Mouse (Mus musculus) forelimb bud, embryonic 11.5 days (tissue): ENCODE results near the gene Abcc8.
"Not testable (repeated sequence)": the region's sequence is repeated elsewhere in the genome, so short reads cannot be mapped to it uniquely, and the experiment has no call there.

ENCODE experiments used
- DNase-seq: peaks from one replicate; pipeline ENCODE4 v3.0.0-alpha.2; 2012; ENCODE audit warnings: low read depth, low spot score

Abcc8 gene

DNA sequence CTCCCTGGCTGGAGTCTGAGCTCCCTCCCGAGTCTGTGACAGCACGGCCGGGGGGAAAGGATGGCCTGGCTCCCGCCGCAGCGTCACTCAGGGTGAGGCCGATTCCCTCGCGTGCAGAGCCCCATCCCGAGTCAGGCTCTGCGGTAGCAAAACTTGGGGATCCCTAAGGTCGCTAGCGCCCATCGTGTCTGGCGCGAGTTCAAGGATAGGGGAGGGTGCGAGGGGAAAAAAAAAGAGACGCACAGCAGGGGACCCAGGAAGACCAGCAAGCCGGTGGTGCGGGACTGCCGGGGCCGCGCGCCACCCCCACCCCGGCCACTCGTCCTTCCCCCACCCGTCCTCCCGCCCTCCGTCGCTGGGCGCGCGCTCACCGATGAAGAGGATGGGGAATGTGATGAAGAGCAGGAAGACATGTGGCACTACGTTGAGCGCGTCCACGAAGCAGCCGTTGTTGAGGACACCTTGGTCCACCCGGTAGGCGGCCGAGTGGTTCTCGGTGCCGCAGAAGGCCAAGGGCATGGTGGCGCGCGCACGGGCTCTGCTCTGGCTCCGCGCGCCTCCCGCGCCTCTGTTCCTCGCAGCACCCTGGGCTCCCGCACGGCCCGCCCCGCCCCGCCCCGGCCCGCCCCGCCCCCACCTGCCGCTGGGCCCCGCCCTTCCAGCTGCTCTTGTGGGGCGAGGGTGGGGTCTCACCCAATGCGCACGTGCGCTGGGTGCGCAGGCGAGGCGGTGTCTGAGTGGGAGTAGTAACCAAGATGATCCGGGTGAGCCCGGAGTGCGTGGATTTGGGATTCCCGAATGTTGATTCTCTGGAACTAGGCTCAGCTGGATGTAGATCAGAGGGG is at the start of gene Abcc8:
Gene Abcc8 (minus strand): TSS at position 603 of the 845 bp plus-strand sequence.
- no peak for DNase-seq

DNA sequence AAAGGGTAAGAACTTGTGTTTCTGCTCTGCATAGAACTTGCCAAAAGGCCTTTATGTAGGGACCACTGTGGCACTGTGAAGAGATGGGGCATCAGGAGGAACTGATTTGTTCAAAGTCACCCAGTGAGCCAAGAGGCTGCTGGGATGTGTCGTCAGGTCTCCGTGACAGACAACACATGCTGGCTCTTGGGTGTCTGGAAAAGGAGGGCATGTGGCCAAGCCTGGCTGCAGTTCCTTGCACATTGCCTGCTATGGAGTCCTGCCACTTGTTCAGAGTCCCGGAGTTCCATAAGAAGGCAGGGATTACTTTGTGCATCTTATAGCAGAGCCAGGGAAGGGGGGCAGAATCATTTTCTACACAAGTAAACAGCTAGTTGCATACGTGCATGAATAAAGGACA is 47.1 kb upstream of the Abcc8 start:
- no peak for DNase-seq

DNA sequence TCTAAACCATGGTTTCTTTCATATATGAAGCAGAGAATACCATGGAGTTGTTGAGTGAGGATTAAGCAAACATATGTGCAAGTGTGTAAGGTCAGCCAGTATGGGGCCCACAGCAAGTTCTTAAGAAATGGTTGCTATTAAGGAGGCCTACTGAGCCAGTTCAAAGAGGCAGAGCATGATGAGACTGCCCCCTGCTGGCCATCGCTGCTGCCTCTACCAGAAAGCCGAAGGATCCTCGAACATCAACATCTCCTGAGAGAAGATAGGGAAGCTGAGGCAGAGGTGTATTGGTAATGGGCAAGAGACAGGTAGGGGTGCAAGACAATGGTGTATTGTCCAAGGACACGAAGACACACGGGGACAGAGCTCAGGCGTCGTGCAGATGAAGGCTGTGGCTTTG is 46.4 kb upstream of the Abcc8 start:
- peak; percentile 58 for DNase-seq

DNA sequence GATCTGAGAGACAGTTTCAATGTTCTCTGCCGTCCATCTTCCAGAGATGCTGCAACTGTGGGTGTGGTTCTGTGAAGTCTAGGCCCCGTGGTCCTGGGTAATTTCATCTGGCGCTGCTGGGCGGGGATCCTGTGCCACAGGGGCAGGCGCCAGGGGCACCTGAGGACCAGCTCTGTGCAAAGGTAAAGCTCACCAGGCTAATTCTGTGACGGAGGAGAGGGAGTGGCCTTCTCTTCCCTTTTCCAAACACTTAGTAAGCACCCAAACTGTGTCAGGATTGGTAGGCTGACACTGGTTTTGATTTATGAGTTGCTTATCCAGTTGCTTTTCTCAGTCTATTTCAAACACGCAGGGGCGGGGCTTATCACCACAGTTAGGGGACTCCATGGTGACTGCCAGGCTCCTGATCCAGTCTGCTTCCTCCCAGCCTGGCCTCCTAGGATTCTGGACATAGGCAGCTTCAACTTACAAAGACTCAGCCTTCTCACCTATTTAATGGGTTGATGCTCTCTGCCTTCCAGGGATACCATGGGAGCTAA is 40.8 kb upstream of the Abcc8 start:
- no peak for DNase-seq

DNA sequence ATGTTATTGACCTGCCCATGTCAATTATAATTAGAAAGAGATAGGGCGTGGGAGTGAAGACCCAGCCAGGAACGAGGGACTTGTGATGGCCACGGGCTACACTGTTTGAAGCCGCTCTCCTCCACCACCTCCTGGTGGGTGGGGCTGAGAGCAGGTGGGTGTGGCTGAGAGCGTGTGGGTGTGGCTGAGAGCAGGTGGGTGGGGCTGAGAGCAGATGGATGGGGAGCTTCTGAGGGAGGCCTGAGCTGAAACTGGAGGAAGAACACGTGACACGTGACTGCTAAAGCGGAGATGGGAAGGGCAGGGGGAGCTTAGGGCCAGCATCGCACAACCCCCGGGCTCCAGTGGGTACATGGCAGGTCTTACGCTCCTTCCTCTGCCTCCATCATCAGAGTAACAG is 38.6 kb upstream of the Abcc8 start:
- DNase-seq = peak; percentile 23

DNA sequence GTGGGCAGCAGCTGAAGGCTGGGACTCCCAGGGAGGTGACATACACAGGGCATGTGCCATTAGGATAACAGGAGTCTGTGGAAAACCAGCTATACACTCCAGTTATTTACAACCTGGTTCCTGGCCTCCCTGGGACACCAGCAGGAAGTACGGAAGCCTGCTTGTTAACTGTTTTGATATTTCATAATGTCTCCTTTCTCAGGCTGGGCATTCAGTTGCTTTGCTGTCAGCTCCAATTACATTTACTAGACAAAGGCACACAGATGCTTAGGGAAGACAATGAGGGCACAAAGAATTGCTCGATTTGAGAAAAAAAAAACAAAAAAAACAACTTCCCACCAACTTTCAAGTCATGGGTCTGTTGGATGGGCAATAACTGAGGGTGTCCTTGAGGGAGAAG is 36.6 kb upstream of the Abcc8 start:
- DNase-seq = no peak

DNA sequence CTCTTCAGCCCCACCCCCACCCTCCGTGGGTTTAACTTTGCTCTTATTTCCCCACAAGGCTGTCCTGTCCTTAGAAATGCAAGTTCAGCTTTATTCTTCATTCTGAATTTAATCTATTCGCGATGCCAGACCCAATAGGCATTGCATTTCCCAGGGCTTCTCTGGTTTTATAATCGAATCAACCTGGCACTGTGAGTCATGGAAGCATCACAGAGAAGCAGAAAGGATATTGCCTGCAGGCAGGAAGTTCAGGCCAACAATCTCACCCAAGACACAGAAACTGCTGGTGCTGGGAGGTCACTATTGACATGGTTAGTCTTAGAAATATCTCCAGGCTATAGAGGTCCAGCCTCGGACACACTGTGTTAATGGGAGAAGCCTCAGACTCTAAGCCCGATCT is 30.4 kb upstream of the Abcc8 start:
- DNase-seq = no peak

DNA sequence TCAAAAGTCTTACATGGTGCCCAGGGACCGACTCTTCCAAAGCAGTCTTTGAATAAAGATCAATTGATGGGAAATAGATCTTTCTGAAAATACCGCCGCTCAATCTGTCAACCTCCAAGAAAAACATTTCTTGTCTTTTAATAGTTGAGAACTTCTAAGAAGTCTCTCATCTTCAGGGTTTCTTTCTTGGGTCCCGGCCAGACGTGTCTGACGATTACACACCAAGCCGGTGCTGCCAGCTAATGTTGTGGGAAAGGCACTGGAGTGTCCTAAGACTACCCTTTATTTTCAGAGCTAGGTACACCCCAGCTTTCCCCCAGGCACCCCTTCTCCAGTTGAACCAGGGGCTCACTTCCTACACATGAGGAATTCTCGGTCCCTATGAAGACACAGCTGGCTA is 28.3 kb upstream of the Abcc8 start:
- DNase-seq = no peak

DNA sequence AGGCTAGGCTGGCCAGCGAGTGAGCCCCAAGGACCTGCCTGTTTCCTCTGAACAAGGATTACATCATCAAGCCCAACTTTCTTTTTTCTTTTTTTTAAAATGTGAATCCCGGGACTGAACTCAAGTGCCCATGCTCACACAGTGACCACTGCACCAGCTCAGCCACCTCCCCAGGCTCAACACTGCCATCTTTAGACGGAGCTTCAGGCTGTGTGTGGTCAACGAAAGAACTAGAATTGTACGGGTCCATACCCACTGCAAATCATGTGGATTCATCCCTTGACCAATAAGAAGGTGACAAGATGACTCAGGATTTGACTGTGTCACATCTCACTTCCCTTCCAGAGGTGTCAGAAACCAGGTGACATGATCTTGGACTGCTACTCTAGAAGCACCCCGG is 24.9 kb upstream of the Abcc8 start:
- no peak for DNase-seq

DNA sequence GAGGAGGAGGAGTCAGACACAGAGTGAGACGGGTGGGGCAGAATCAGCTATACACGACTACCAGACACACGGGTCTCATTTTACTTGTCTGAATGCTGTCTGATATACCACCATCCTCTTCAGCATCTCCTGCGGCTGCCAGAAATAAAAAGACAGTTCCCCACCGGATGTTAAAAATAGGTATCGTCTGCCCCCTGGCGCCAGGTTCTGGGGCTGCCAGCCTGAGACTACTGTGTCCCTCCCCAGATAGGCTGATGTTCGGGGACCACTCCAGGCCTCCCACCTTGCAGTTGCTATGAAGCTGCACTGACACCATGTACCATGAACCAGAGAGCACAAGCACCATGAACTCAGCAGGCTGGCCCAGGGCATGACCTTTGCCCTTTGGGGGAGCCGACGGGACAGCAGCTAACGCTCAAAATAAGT is 24.2 kb upstream of the Abcc8 start:
- DNase-seq = peak; percentile 38

DNA sequence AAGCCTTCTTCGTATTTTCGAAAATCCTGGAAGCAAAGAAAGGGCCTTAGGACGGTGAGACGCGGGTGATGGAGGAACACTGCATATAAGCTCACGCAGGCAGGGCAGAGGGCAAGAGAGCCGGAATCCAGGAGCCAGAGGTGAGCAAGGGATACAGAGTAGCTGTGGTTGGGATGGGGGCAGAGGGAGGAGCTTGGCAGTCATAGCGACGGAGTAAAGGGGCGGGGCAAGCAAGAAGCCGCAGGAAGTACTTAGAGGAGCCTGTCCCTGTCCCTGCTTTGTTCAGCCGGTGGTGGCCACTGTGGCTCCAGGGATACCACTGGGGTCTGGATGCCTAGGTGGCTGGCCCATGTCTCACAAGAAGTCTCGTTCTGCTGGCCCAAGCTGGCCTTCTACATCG is 21.8 kb upstream of the Abcc8 start:
- peak; percentile 35 for DNase-seq

DNA sequence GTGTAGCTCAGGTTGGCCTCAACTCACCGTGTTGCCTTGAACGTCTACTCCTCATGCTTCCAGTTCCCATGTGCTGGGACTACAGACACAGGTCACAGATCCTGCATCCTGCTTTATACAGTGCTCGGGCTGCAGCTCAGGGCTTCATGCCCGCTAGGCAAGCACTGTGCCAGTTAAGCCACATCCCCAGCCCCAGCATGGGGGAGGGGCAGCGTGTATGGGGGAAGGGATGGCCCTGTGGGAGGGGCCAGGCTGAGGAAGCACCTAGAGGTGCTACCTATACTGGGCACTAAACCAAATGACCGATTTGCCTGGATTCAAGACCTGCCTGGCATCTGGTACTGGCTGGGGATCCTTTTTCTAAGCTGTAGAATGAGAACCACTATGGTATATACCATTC is 20.2 kb upstream of the Abcc8 start:
- DNase-seq = no peak

DNA sequence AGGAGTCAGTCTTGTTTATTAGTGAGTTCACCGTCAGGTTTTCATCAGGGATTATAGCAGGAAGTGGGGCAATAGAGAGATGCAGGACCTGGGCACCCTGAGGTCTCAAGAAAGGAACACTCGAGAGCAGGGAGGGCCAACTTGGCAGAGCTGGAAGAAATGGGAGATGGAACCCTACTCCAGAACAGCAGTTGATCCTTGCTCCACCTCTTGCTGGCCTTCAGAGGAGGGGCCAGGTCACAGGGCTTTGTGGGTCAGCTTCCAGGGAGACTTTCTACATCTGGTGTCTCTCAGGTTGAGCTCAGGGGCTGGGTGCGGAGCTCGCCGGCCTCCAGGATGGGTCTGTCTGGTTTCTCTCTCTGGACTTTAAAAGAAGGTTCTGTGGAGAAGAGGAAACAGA is 15.5 kb upstream of the Abcc8 start:
- DNase-seq = no peak

DNA sequence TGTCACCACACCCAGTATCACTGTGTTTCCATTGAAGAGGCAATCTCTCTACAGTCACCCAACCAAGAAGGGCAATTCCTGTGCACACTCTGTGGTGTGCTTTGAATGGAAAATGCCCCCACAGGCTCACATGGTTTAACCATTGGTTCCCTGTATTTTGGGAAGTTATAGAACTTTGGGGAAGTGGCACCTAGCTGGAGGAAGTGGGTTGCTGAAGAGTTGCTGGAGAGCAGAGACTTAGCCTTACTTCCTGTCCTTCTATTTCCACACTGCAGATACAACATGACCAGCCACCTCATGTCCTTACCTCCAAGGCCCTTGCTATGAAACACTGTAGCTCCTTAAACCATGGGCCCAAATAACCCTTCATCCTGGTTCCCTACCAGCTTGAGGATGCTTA is 4.4 kb upstream of the Abcc8 start:
- DNase-seq = no peak

DNA sequence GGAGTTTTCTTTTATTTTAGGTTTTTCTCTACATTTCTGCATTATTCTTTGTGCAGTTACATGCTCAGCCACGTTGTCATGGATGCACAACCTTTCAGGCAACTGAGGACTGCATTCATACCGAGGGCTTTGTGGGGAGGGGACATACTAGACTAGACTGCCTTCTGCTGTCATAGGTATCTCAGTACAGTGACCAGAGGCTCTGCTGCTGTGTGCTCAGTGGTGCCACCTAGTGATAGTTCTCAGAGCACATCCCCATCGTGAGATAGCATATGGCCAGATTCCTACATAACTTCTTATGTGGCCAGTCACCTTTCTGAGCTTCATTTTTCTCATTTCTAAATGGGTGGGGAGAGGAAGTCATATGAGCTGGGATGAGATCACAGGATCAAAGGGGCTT is 1.8 kb upstream of the Abcc8 start:
- DNase-seq = peak; percentile 63

DNA sequence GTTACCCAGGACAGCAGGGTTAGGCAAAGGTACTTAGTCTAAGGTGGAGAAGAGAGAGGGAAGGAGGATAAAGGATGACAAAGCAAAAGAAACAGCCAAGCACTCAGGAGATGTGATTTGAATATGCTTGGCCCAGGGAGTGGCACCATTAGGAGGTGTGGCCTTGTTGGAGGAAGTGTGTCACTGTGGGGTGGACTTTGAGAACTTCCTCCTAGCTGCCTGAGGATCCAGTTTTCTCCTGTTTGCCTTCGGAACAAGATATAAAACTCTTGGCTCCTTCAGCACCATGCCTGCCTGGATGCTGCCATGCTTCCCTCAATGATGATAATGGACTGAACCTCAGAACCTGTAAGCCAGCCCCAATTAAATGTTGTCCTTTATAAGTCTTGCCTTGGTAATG is 10.9 kb downstream of the Abcc8 start:
- DNase-seq = not testable (repeated sequence)

DNA sequence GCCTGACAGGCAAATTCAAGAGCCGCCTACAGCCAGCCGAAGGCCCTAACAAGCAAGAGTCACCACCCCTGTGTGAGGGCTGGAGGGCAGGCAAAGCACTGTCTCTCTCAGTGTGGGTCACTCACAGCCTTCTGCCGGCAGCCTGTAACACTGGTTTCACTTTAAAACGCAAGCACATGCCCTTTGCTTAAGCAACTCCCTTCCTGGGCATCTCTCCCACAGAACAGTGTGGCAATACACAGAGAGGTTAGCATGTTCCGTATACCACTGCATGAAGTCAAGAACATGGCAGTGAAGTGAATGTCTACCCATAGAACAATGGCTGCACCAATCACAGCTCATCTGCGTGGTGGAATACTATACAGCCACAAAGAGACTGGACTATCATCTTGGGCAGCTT is 11.4 kb downstream of the Abcc8 start:
- DNase-seq = no peak

DNA sequence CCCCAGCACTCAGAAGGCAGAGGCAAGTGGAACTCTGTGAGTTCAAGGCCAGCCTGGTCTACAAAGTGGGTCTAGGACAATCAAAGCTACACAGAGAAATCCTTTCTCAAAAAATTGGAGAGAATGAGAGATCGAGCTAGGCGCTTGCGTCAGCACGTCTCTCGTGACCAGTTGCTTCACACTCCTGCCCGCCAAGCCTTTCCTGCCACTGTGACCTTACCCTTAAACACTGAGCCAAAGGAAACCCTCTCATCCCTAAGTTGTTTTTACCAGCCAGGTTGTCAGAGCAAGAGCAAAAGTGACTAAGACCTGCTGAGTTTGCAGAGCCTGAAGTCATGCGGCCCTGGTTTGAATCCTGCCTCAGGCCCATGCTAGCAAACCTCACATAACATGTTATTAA is 11.9 kb downstream of the Abcc8 start:
- no peak for DNase-seq

DNA sequence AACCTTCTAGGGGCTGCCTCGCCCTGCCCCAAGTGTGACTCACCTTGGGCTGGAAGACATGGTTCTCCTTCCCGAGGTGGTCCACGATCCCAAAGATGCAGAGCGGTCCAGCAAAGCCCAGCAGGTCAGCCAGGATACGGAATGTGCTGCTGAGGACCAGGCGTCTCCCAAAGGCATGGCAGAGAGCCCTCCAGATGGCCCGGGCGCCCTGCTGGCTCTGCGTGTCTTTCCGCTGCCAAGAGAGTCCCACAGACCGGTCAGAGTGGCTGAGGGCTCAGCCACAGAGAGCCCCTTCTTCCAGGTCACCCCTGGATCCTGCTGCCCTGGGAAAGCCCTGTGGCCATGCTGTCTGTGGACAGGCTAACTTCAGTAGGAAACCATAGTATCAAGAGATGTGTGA is 14.0 kb downstream of the Abcc8 start:
- DNase-seq = no peak

DNA sequence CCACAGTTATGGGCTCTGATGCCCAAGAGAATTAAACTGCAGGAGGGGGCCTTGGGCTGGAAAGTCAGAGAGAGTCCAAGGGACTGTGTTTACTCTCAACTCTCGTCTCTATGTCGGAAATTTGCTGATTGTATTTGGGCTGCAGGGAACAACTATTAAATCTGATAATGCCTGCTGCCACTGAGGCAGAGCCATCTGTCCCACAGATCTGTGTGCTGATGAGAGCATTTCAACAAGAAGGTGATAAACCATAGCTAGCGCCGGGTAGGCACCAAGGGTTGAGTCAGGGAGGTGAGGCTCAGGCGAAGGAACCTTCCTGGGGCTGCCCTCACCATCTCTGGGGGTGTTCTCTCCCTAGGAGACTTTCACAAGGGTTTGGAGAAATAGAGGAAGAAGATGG is 17.1 kb downstream of the Abcc8 start:
- no peak for DNase-seq

DNA sequence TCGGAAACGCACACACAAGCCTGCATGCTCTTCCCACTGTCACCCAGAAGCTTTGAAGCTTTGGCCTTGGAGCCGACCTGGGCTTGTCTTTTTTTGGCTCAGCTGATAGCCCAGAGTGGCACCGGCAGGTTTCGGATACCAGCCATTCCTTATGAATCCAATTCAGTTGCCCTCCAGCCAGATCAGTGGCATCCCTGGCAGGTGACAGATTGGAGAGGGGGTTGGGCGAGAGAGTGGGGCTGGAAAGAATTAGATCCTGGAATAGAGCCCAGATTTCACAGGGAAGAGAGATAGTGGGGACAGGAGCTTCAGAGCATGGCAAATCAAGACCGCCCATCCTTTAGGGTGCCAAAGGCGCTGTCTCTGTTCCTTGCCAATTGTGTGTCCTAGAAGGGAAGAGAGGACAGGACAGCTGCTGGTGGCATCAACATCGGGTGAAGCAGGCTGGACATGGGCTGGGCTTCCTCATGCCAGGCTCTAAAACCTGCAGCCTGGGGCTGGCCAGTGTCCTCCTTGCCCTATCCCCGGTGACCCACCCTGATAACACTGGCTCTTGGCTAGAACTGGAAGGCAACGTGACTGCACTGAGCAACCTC is 17.6 kb downstream of the Abcc8 start:
- DNase-seq = no peak

DNA sequence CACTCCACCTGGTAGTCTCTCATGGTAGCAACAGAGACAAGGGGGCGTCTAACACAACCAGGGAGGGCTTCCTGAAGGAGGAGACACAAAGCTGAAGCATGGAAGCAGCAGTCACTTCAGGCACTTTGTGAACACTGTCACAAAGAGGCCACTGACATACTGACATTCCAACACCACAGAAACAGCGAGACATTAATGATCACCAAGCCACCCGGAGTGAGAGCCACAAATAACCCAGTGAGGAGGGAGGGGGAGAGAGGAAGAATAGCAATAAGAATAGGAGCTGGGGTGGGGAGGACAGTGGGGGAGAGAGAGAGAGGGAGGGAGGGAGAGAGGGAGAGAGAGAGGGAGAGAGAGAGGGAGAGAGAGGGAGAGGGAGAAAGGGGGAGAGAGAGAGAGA is 18.2 kb downstream of the Abcc8 start:
- no peak for DNase-seq

DNA sequence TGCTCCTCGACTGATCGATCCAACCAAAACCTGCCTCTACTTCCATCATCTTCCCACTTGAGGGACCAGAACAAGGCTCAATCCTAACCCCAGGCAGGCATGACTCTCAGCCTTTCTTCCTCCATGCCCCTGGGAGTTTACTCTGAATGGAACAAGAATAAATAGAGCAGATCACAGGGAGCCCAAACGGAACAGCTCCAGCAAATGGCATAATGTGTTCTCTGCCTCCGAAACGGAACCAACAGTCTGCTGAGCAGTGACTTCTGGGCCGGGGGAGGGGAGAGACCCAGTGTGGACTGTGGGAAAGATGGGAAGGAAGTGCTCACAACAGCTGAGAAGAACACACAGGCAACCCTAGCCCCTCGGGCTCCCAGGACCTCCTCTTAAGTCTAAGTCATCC is 22.1 kb downstream of the Abcc8 start:
- DNase-seq = no peak
